Mouse (Mus musculus): ENCODE results near the gene Ubqlnl. TPM values are rescaled to one million over a fixed set of nuclear protein-coding genes. Genes with fewer than 3 reads are reported as not detected.

Ubqlnl gene
- polyA plus RNA-seq (2012; ENCODE audit: insufficient read depth, insufficient read length, missing spikeins) = not detected in 2 replicates

DNA sequence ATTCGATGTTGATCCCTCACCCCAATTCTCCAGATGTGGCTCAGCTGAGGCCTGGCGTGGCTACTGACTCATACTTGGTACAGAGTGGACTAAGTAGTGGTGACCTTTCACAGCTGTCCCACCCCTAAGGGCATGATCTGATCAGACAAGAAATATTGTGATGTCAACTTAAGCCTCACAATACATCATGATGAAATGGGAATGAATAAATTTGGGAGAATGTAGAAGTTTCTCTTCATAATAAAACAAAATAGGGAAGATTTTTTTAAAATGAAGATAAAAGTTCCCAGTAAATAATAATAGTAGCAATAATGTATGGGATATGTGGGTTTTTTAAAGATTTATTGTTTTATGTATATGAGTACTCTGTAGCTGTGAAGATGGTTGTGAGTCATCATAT lies at the start of gene Ubqlnl:
Gene Ubqlnl (minus strand): TSS at position 101 of the 400 bp plus-strand sequence.
- Histone ChIP-seq H3K4me1 (ENCODE audit: control insufficient read depth, insufficient read depth, low read length) (no peaks in the 10 kb centered on the region), H3K4me3 (ENCODE audit: insufficient read depth, low read length) (no peak within 1 kb of the TSS), H3K27ac (ENCODE audit: insufficient read depth, low read depth, low read length) (no peak within 1 kb of the TSS)
- TF ChIP-seq CTCF (IDR thresholded peaks at IDR 0.05; ENCODE audit: low read depth, low read length) (no peak), POLR2A (IDR thresholded peaks at IDR 0.05; ENCODE audit: borderline replicate concordance, low read depth, low read length) (no peak)

DNA sequence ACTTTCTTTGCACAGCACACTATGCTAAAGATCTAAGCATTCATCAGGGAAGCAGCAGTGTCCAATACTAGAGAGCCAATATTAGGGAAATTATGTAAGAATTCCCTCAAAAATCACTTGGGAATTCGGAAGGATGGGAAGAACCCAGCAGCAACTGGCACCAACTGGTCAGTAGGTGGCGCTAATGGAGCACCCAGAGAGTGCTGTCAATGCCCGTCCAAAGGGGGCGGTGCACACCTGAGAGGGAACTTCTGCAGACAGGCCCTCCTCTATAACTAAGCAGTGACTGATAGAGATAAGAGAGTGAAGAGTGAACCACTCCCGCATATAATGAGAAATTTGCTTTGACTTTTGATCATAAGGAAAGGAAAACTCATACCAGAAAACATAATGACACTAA lies 49.5 kb upstream of the Ubqlnl start:
- Histone ChIP-seq H3K4me1 (ENCODE audit: control insufficient read depth, insufficient read depth, low read length) (no peaks in the 10 kb centered on the region), H3K27ac (ENCODE audit: insufficient read depth, low read depth, low read length) (no peak overlapping the region), H3K4me3 (ENCODE audit: insufficient read depth, low read length) (no peak overlapping the region)
- no peak for TF ChIP-seq POLR2A (IDR thresholded peaks at IDR 0.05; ENCODE audit: borderline replicate concordance, low read depth, low read length)
- TF ChIP-seq CTCF (IDR thresholded peaks at IDR 0.05; ENCODE audit: low read depth, low read length) = peak; percentile 92

DNA sequence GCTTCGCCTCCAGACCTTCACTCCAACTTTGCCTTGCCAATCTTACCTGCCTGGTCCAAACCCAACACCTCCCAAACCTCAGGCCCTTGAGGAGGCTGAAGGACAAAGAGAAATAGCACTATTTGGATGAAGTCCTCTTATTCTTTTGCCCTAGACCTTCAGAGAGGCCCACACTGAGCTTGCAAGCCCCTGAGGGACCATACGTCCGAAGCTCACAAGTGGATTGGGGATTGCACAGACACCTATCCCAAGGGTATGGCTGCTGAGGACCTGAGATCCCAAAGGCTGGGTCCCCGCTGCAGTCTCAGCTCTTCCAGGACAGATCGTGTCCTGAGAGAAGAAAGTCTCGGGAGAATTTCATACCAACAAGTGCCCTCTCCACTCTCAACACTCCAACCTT lies 45.5 kb upstream of the Ubqlnl start, which contains the start of gene Olfr649:
Gene Olfr649 (minus strand): TSS at position 101 of the 400 bp plus-strand sequence.
- TF ChIP-seq POLR2A (IDR thresholded peaks at IDR 0.05; ENCODE audit: borderline replicate concordance, low read depth, low read length) = no peak
- TF ChIP-seq CTCF (IDR thresholded peaks at IDR 0.05; ENCODE audit: low read depth, low read length) = no peak
- Histone ChIP-seq H3K4me3 (ENCODE audit: insufficient read depth, low read length) (no peak within 1 kb of the TSS), H3K4me1 (ENCODE audit: control insufficient read depth, insufficient read depth, low read length) (no peaks in the 10 kb centered on the region), H3K27ac (ENCODE audit: insufficient read depth, low read depth, low read length) (no peak within 1 kb of the TSS)

DNA sequence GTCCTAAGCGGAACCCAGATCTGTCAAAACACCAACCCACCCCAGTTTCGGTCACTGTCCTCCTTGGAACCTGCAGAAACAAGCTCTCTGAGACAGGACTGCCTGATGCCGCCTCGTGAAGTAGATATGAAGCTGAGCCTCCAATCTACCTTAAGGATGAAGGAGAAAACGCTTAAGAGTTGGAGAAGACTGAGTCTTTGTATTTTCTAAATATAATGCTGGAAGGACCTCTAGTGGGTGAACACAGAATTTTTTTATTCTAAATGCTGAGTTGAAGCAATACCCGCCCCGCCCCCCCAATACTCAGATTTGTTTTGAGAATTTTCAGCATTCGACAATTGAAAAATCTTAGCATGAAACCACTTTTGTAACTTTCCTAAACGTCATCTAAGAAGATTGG lies 40.9 kb upstream of the Ubqlnl start:
- H3K4me1 ChIP-seq (ENCODE audit: control insufficient read depth, insufficient read depth, low read length) = no peaks in the 10 kb centered on the region
- no peak for TF ChIP-seq CTCF (IDR thresholded peaks at IDR 0.05; ENCODE audit: low read depth, low read length)
- TF ChIP-seq POLR2A (IDR thresholded peaks at IDR 0.05; ENCODE audit: borderline replicate concordance, low read depth, low read length) = no peak

DNA sequence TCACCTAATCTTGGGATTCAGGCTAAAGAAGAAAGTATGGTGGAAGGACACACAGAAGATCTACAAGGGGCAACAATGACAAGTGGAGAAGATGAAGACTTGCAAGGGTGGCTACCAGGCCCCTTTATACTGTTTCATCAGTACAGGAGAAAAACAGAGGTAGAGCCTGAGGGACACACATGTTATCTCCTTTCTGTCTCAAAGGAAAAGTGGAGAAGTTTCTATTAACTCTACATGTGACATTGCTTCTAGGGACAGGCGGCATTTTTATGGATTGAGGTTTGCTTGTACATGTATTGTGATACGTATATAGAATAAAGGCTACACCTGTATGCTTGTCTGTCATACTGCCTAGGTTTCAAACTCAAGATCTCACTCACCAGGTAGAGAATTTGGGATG lies 32.9 kb upstream of the Ubqlnl start, which contains the start of gene Olfr648:
Gene Olfr648 (minus strand): TSS at position 101 of the 400 bp plus-strand sequence.
- H3K4me1 ChIP-seq (ENCODE audit: control insufficient read depth, insufficient read depth, low read length) = no peaks in the 10 kb centered on the region
- TF ChIP-seq CTCF (IDR thresholded peaks at IDR 0.05; ENCODE audit: low read depth, low read length) (no peak), POLR2A (IDR thresholded peaks at IDR 0.05; ENCODE audit: borderline replicate concordance, low read depth, low read length) (no peak)
- no peak within 1 kb of the TSS for H3K4me3 ChIP-seq (ENCODE audit: insufficient read depth, low read length)
- H3K27ac ChIP-seq (ENCODE audit: insufficient read depth, low read depth, low read length) = no peak within 1 kb of the TSS

More for the DNA sequence above, 40.9 kb upstream of the Ubqlnl start:
- H3K27ac ChIP-seq (ENCODE audit: insufficient read depth, low read depth, low read length) = no peak overlapping the region
- H3K4me3 ChIP-seq (ENCODE audit: insufficient read depth, low read length) = no peak overlapping the region

DNA sequence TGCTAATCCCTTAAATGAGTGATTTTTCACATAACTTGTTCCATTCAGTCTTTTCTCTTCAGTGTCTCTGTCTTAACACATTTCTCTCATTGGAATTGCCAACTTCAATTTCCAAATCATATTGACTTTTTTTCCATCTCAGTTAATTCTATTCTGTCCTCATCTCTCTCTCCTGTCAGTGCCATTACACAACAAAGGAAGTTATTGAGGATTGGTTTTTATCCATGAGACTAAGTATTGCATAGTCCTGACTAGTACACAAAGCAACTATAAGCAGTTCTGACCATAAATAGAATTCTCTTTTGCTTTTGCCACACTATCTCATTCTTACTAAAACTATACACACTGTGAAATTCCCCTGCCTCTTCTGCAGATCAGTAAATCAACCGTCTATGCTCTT lies 28.7 kb upstream of the Ubqlnl start:
- H3K27ac ChIP-seq (ENCODE audit: insufficient read depth, low read depth, low read length) = no peak overlapping the region
- TF ChIP-seq POLR2A (IDR thresholded peaks at IDR 0.05; ENCODE audit: borderline replicate concordance, low read depth, low read length) (no peak), CTCF (IDR thresholded peaks at IDR 0.05; ENCODE audit: low read depth, low read length) (no peak)
- H3K4me3 ChIP-seq (ENCODE audit: insufficient read depth, low read length) = no peak overlapping the region
- no peaks in the 10 kb centered on the region for H3K4me1 ChIP-seq (ENCODE audit: control insufficient read depth, insufficient read depth, low read length)

DNA sequence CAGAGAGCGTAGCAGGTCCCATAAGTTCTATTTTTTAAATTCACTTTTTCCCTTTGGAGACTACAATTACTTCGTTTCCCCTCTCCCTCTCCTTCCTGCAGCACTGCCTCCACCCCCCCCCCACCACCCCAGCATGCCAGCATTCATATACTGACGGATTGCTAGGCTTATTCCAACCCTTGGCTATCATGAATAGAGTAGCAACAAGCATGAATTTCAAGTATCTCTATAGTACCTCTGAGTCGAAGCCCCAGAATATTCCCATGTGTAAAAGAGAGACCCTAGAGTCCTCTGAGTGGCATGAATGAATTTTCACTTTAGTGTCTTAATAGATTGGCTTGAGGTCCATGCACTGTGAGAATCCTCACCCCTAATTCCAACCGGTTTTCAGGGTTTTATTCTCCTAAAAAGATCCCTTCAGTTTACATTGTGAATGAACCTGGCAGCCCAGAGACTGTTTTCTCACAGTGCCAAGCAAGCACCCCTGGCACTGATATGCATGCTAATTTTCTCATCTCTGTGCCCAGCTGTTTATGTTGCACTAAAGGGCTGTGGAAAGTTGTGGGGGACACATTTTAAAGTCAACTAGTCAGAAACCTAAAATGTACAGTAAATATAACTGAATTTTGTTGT lies 28.2 kb upstream of the Ubqlnl start:
- Histone ChIP-seq H3K4me1 (ENCODE audit: control insufficient read depth, insufficient read depth, low read length) (no peaks in the 10 kb centered on the region), H3K27ac (ENCODE audit: insufficient read depth, low read depth, low read length) (no peak overlapping the region), H3K4me3 (ENCODE audit: insufficient read depth, low read length) (no peak overlapping the region)
- no peak for TF ChIP-seq CTCF (IDR thresholded peaks at IDR 0.05; ENCODE audit: low read depth, low read length)
- TF ChIP-seq POLR2A (IDR thresholded peaks at IDR 0.05; ENCODE audit: borderline replicate concordance, low read depth, low read length) = no peak

DNA sequence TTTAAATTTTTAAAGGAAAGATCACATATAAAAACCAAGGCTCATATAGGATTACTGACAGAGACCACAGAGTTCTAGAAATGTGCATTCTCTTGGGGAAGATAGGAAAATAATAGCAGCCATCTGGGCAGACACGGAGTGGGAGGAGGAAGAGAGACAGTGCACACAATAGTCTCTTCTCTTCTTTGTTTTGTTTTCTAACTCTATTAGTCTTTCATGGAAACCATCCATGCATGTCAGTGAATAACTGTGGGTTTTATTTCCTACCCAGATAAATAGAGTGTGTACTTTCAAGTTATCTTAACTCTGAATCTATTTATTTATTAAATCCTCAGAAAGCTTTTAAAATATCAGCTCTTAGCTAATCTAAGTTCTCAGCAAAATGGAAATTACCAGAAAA lies 24.7 kb upstream of the Ubqlnl start:
- Histone ChIP-seq H3K4me3 (ENCODE audit: insufficient read depth, low read length) (no peak overlapping the region), H3K27ac (ENCODE audit: insufficient read depth, low read depth, low read length) (no peak overlapping the region), H3K4me1 (ENCODE audit: control insufficient read depth, insufficient read depth, low read length) (no peaks in the 10 kb centered on the region)
- TF ChIP-seq POLR2A (IDR thresholded peaks at IDR 0.05; ENCODE audit: borderline replicate concordance, low read depth, low read length) (no peak), CTCF (IDR thresholded peaks at IDR 0.05; ENCODE audit: low read depth, low read length) (no peak)

DNA sequence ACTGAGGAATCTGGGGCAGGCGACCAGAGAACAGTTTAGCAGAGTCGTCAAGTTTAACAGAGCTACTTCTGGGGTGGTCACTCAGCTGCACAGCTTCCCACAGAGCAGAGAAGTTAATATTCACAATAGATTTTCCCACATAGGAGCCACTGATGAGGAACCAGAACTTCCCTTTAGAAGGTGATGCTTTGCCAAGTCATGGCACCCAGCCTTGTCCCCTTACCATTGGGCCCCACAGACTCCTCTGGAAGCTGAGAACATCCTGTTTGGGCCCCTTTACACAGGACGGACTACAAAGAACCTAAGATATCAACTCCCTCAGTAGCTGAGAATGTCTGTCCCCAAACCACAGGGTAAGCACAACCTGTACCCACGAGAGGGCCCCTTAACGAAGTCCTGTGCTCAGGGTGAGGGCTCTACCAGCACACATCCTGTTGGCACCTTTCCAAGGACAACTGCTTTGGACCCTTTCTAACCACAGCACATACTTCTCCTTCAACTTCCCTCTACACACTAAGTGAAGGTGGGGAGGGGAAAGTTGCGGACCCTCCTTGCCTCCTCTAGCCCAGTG lies 19.4 kb upstream of the Ubqlnl start:
- H3K4me1 ChIP-seq (ENCODE audit: control insufficient read depth, insufficient read depth, low read length) = no peaks in the 10 kb centered on the region
- H3K27ac ChIP-seq (ENCODE audit: insufficient read depth, low read depth, low read length) = no peak overlapping the region
- H3K4me3 ChIP-seq (ENCODE audit: insufficient read depth, low read length) = no peak overlapping the region
- no peak for TF ChIP-seq CTCF (IDR thresholded peaks at IDR 0.05; ENCODE audit: low read depth, low read length)
- TF ChIP-seq POLR2A (IDR thresholded peaks at IDR 0.05; ENCODE audit: borderline replicate concordance, low read depth, low read length) = no peak

DNA sequence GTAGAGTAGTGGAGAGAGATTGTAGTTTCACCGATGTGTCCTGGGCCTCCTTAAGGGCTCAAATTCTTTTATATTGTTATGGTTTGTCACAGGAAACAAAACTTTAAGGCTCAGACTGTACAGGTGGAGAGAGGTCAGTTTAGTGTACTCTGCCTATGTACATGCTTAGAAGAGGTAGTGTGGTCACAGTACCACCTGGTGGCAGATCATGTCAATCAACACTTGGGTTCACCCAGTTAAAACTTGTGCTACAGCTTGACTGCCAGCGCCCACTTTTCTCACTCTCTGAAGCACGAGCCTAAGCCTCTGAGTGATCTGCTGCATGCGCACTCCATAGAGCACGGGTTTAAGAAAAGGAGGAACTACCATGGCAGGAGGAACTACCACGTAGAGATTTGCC lies 16.7 kb upstream of the Ubqlnl start:
- no peak overlapping the region for H3K27ac ChIP-seq (ENCODE audit: insufficient read depth, low read depth, low read length)
- no peaks in the 10 kb centered on the region for H3K4me1 ChIP-seq (ENCODE audit: control insufficient read depth, insufficient read depth, low read length)
- TF ChIP-seq CTCF (IDR thresholded peaks at IDR 0.05; ENCODE audit: low read depth, low read length) = no peak
- no peak for TF ChIP-seq POLR2A (IDR thresholded peaks at IDR 0.05; ENCODE audit: borderline replicate concordance, low read depth, low read length)
- no peak overlapping the region for H3K4me3 ChIP-seq (ENCODE audit: insufficient read depth, low read length)

Measured in bone marrow macrophage, adult 2 months (primary cell).